Mouse (Mus musculus): ENCODE data around the gene Mdga1. TPM values are rescaled to one million over a fixed set of nuclear protein-coding genes. Genes with fewer than 3 reads are reported as not detected.

The Mdga1 gene
- polyA plus RNA-seq, 1 experiment from 2014 or later, result 1.9 TPM

DNA sequence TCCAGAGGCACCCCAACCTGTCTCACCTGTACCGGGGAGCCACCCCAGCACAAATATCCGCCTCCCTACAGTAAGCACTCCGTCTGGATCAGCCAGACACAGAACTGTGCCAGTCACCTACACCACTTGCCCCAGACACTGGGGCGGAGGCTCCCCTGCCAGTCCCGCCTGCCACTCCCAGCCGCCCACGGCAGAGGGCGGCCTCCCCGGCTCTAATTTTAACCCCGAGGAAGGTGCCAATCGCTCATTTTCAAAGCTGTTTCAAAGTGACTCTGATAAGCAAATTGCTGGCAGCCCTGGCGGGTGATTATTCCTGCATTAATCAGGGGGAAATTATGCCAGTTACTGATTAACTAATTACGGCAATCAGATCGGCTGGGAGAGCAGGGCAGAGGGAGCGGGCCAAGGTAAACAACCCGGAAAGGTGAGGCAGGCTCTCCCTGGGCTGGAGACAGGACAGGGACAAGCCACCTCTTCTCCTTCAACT lies 41.1 kb downstream of the Mdga1 start:
- Histone ChIP-seq H3K4me2 (ENCODE audit: low read depth, severe bottlenecking) (no peak overlapping the region), H3K27ac (replicated peaks; ENCODE audit: low read depth, low read length) (no peak overlapping the region), H3K9me3 (ENCODE audit: control insufficient read depth, low read length) (no peaks in the 10 kb centered on the region), H3K4me1 (ENCODE audit: control insufficient read depth, insufficient read depth, low read length) (no peaks in the 10 kb centered on the region), H3K27me3 (ENCODE audit: control insufficient read depth, insufficient read depth, low read length) (peaks cover 4% of the 10 kb centered on the region; the same call in 1 of the 2 replicates), H3K36me3 (ENCODE audit: control insufficient read depth, insufficient read depth, low read length) (no peaks in the 10 kb centered on the region), H3K4me3 (ENCODE audit: low read depth, low read length) (no peak overlapping the region), H3K9ac (ENCODE audit: low read length) (no peak overlapping the region)
- WGBS, result 30% methylated on average over 16 of the region's 16 CpGs
- ATAC-seq (ENCODE audit: insufficient number of reproducible peaks, low FRiP score, low TSS enrichment, low read depth) (no peak), DNase-seq (ENCODE audit: low spot score) (no peak)

DNA sequence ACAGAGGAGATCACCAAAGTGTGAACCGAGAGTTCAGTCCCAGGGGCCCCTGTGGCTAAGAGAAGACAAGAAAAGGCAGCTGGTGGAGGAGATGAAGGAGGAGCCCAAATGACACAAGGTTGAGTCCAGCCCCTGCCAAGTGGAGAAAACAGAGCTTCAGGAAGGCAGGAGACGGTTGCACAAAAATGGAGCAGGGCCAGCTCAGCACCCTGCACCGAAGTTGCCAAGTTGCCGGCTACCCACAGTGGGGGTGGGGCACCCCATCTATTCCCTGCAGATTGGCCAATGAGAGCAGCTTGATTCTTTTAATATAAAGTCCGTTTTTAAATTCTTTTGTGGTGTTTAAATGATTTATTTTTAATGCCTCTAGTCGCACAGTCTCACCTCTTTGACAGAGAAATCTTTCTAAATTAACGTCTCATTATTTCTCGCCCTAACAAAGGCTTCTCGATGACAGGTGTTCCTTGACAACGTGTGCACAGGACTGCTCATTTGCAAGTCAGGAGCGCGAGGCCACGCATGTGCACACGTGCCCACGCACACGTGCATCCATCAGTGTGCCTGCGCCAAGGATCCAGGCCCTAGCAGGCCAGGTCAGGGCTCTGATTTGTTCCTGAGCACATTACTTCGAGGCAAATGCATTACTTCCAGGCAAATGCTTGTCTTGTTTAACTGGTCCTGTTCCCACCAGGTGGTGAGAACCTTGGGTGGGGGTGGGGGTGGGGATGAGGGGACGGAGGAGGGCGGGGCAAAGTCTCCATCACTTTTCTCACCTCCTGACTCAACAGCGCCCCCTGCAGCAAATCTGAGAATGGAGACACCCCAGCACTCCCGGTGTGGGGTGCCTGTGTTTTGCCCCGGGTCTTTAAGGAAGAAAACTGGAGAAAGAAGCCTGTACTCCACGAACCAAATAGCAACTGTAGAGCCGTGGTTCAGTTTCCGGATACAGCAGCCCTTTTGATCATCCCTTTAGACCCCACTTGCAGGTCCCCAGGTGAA lies 44.0 kb downstream of the Mdga1 start:
- ATAC-seq (ENCODE audit: insufficient number of reproducible peaks, low FRiP score, low TSS enrichment, low read depth), result no peak
- H3K9me3 ChIP-seq (ENCODE audit: control insufficient read depth, low read length), result no peaks in the 10 kb centered on the region
- no peak for DNase-seq (ENCODE audit: low spot score)
- WGBS, result 69% methylated on average over 26 of the region's 26 CpGs
- H3K4me2 ChIP-seq (ENCODE audit: low read depth, severe bottlenecking), result no peak overlapping the region
- H3K27ac ChIP-seq (replicated peaks; ENCODE audit: low read depth, low read length), result no peak overlapping the region
- no peaks in the 10 kb centered on the region for H3K36me3 ChIP-seq (ENCODE audit: control insufficient read depth, insufficient read depth, low read length)
- H3K27me3 ChIP-seq (ENCODE audit: control insufficient read depth, insufficient read depth, low read length), result peaks cover 4% of the 10 kb centered on the region; the same call in 1 of the 2 replicates
- no peaks in the 10 kb centered on the region for H3K4me1 ChIP-seq (ENCODE audit: control insufficient read depth, insufficient read depth, low read length)
- H3K4me3 ChIP-seq (ENCODE audit: low read depth, low read length), result no peak overlapping the region
- H3K9ac ChIP-seq (ENCODE audit: low read length), result no peak overlapping the region

DNA sequence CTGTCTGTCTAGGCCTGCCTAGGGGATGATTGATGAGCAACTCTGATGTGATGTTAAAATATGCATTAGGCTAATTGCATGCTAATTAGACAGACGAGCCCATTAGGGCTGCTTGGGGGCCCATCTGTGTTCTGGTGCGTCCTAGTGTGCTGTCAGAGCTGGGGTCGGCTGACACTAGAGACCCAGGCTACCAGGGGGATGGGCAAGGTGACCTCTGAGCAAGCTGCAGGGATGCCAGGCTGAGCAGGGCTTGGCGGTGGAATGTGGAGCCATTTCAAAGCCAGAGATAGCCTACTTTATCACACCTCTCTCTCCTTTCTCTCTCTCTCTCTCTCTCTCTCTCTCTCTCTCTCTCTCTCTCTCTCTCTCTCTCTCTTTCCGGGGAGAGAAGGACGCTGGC lies 49.8 kb downstream of the Mdga1 start:
- no peak overlapping the region for H3K4me3 ChIP-seq (ENCODE audit: low read depth, low read length)
- no peak overlapping the region for H3K27ac ChIP-seq (replicated peaks; ENCODE audit: low read depth, low read length)
- ATAC-seq (ENCODE audit: insufficient number of reproducible peaks, low FRiP score, low TSS enrichment, low read depth) (no peak), DNase-seq (ENCODE audit: low spot score) (no peak)
- no peak overlapping the region for H3K4me2 ChIP-seq (ENCODE audit: low read depth, severe bottlenecking)
- 35% methylated on average over 5 of the region's 6 CpGs for WGBS
- no peak overlapping the region for H3K9ac ChIP-seq (ENCODE audit: low read length)
- H3K4me1 ChIP-seq (ENCODE audit: control insufficient read depth, insufficient read depth, low read length), result peaks cover 14% of the 10 kb centered on the region; the same call in 1 of the 2 replicates
- no peaks in the 10 kb centered on the region for H3K27me3 ChIP-seq (ENCODE audit: control insufficient read depth, insufficient read depth, low read length)
- no peaks in the 10 kb centered on the region for H3K9me3 ChIP-seq (ENCODE audit: control insufficient read depth, low read length)
- H3K36me3 ChIP-seq (ENCODE audit: control insufficient read depth, insufficient read depth, low read length), result no peaks in the 10 kb centered on the region

DNA sequence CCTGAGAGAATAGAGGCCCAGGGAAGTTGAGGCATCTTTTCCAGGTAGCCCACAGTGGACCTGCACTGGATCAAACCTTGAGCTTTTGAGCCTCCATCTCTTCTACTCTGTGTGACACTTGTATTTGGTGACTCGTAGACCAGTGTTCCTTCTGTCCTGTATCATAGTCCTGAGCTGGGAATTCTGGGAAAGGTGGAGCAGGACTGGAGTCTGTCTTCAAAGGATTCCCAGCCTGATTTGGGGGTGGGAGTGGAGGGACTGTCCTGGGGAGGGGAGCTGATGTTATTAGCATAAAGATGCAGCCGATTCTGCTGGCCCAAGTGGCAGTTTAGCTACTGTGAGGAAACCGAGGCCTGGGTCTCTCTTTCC lies 50.4 kb downstream of the Mdga1 start:
- WGBS, result 75% methylated on average over 3 of the region's 3 CpGs
- H3K4me2 ChIP-seq (ENCODE audit: low read depth, severe bottlenecking), result no peak overlapping the region
- no peak overlapping the region for H3K4me3 ChIP-seq (ENCODE audit: low read depth, low read length)
- H3K4me1 ChIP-seq (ENCODE audit: control insufficient read depth, insufficient read depth, low read length), result peaks cover 14% of the 10 kb centered on the region; the same call in 1 of the 2 replicates
- no peak overlapping the region for H3K9ac ChIP-seq (ENCODE audit: low read length)
- no peaks in the 10 kb centered on the region for H3K9me3 ChIP-seq (ENCODE audit: control insufficient read depth, low read length)
- H3K36me3 ChIP-seq (ENCODE audit: control insufficient read depth, insufficient read depth, low read length), result no peaks in the 10 kb centered on the region
- H3K27ac ChIP-seq (replicated peaks; ENCODE audit: low read depth, low read length), result no peak overlapping the region
- H3K27me3 ChIP-seq (ENCODE audit: control insufficient read depth, insufficient read depth, low read length), result no peaks in the 10 kb centered on the region
- ATAC-seq (ENCODE audit: insufficient number of reproducible peaks, low FRiP score, low TSS enrichment, low read depth) (no peak), DNase-seq (ENCODE audit: low spot score) (no peak)

DNA sequence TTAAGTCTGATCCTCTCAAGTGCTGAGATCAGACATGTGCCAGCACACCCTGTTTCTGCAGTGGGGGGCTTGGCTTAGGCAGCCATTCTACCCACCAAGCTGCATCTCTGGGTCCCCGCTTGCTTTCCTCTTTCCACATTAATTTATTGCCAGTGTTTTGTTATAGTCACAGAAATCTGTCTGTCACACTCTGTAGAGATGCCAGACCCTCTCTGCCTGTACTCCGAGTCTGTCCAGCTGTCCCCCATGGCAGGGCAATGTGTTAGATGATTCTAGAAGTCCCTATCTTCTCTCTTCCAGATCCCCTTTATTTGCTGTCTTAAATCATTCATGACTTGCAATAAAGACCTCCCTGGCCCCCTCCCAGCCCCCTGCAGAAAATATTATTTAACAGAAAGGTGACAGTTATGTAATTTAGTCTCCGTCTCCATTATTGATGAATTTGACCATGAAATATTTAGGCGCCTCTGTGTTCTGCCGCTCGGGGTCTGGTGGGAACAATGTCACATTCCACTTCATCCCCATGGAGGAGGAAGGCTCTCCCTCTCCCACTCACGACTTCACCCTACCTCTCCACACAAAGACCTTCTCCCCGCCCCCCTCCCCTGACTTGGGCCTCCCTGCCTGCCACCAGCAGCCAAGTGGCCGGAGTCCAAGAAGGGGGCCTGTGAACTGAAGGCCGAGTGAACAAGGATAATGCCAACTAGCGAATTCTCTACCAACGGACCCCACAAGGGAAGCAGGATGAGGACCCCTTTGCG lies 50.9 kb downstream of the Mdga1 start:
- Histone ChIP-seq H3K27me3 (ENCODE audit: control insufficient read depth, insufficient read depth, low read length) (no peaks in the 10 kb centered on the region), H3K4me3 (ENCODE audit: low read depth, low read length) (no peak overlapping the region), H3K36me3 (ENCODE audit: control insufficient read depth, insufficient read depth, low read length) (no peaks in the 10 kb centered on the region), H3K9ac (ENCODE audit: low read length) (no peak overlapping the region), H3K9me3 (ENCODE audit: control insufficient read depth, low read length) (no peaks in the 10 kb centered on the region), H3K4me1 (ENCODE audit: control insufficient read depth, insufficient read depth, low read length) (peaks cover 14% of the 10 kb centered on the region; the same call in 1 of the 2 replicates), H3K4me2 (ENCODE audit: low read depth, severe bottlenecking) (no peak overlapping the region), H3K27ac (replicated peaks; ENCODE audit: low read depth, low read length) (no peak overlapping the region)
- 76% methylated on average over 13 of the region's 13 CpGs for WGBS
- ATAC-seq (ENCODE audit: insufficient number of reproducible peaks, low FRiP score, low TSS enrichment, low read depth) (no peak), DNase-seq (ENCODE audit: low spot score) (no peak)

DNA sequence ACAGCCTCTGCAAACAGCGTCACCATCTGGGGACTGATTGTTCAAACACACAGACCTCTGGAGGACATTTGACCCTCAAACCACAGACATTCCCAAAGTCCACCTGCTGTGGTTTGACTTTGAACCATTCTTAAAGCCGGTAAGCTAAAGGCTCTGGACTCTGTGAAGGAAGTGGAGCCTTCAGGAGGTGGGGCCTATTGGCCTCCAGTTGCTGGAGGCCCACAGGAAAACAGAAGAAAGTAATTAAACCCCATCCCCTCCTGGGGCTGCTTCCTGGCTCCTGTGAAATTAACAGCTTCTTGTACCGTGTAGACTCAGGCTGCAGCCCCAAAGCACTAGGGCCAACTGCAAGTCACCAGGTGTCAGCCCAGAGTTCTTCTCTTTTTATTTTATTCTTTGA lies 52.9 kb downstream of the Mdga1 start:
- no peak overlapping the region for H3K4me3 ChIP-seq (ENCODE audit: low read depth, low read length)
- WGBS, result 4% methylated on average over 3 of the region's 3 CpGs
- no peaks in the 10 kb centered on the region for H3K9me3 ChIP-seq (ENCODE audit: control insufficient read depth, low read length)
- no peaks in the 10 kb centered on the region for H3K27me3 ChIP-seq (ENCODE audit: control insufficient read depth, insufficient read depth, low read length)
- H3K36me3 ChIP-seq (ENCODE audit: control insufficient read depth, insufficient read depth, low read length), result no peaks in the 10 kb centered on the region
- peak; percentile 61 for DNase-seq (ENCODE audit: low spot score)
- H3K27ac ChIP-seq (replicated peaks; ENCODE audit: low read depth, low read length), result no peak overlapping the region
- H3K4me2 ChIP-seq (ENCODE audit: low read depth, severe bottlenecking), result no peak overlapping the region
- peaks cover 14% of the 10 kb centered on the region; the same call in 1 of the 2 replicates for H3K4me1 ChIP-seq (ENCODE audit: control insufficient read depth, insufficient read depth, low read length)
- H3K9ac ChIP-seq (ENCODE audit: low read length), result no peak overlapping the region
- ATAC-seq (ENCODE audit: insufficient number of reproducible peaks, low FRiP score, low TSS enrichment, low read depth), result 0 out of 2 replicates have a peak, but pooled peaks have one; percentile 9

DNA sequence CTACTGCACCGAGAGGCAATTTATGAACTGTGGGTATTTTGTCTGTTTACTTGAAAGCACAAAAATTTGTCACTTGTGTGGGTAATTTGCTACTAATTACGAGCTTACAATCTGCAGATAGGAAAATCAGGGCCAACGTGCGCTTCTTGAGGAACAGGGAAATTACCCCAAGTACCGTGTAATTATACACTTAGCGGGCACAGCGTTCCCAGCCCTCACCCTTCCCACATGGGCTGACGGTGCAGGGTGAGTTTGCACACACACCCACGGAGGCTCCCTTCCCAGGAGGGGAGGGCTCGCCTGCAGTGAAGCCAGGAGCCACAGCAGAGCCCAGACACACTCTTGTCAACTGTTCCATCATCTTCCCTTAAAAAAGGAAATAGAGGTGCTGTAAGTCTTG lies 54.1 kb downstream of the Mdga1 start:
- H3K9me3 ChIP-seq (ENCODE audit: control insufficient read depth, low read length), result no peaks in the 10 kb centered on the region
- peaks cover 13% of the 10 kb centered on the region; the same call in 1 of the 2 replicates for H3K4me1 ChIP-seq (ENCODE audit: control insufficient read depth, insufficient read depth, low read length)
- no peaks in the 10 kb centered on the region for H3K36me3 ChIP-seq (ENCODE audit: control insufficient read depth, insufficient read depth, low read length)
- H3K4me3 ChIP-seq (ENCODE audit: low read depth, low read length), result no peak overlapping the region
- H3K27me3 ChIP-seq (ENCODE audit: control insufficient read depth, insufficient read depth, low read length), result no peaks in the 10 kb centered on the region
- H3K27ac ChIP-seq (replicated peaks; ENCODE audit: low read depth, low read length), result no peak overlapping the region
- WGBS, result 65% methylated on average over 10 of the region's 10 CpGs
- DNase-seq (ENCODE audit: low spot score) (no peak), ATAC-seq (ENCODE audit: insufficient number of reproducible peaks, low FRiP score, low TSS enrichment, low read depth) (no peak)
- H3K4me2 ChIP-seq (ENCODE audit: low read depth, severe bottlenecking), result no peak overlapping the region
- no peak overlapping the region for H3K9ac ChIP-seq (ENCODE audit: low read length)

DNA sequence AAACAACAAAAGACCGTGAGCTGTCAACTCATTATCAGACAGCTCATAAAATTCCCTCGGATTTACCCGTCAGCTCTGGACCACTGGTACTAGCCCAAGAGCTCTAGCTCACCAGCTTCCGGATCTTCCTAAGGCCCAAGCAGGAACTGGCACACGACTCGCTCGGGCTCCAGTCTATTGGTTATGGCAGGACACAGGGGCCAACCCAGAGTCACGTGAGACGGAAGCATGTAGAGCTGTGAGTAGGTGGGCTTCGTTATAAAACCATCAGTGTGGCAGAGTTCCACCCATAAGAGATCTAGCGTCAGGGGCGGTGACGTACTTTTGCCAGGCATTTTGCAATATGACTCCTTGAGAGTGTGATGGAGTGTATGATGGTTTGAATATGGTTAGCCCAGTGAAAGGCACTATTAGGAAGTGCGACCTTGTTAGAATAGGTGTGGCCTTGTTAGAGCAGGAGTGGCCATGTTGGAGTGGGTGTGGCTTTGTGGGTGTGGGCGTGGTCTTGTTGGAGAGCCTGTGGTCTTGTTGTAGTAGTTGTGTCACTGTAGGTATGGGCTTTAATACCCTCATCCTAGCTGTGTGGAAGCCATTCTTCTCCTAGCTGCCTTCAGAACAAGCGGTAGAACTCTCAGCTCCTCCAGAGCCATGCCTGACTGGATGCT lies 56.5 kb downstream of the Mdga1 start:
- Histone ChIP-seq H3K27me3 (ENCODE audit: control insufficient read depth, insufficient read depth, low read length) (no peaks in the 10 kb centered on the region), H3K9ac (ENCODE audit: low read length) (no peak overlapping the region), H3K27ac (replicated peaks; ENCODE audit: low read depth, low read length) (no peak overlapping the region), H3K4me2 (ENCODE audit: low read depth, severe bottlenecking) (no peak overlapping the region), H3K36me3 (ENCODE audit: control insufficient read depth, insufficient read depth, low read length) (no peaks in the 10 kb centered on the region), H3K9me3 (ENCODE audit: control insufficient read depth, low read length) (no peaks in the 10 kb centered on the region), H3K4me1 (ENCODE audit: control insufficient read depth, insufficient read depth, low read length) (peaks cover 11% of the 10 kb centered on the region; the same call in 1 of the 2 replicates), H3K4me3 (ENCODE audit: low read depth, low read length) (no peak overlapping the region)
- WGBS, result 79% methylated on average over 16 of the region's 16 CpGs
- no peak for DNase-seq (ENCODE audit: low spot score)
- no peak for ATAC-seq (ENCODE audit: insufficient number of reproducible peaks, low FRiP score, low TSS enrichment, low read depth)

Data from limb, embryonic 11.5 days (tissue).